Mouse (Mus musculus) monocyte, adult 2 months (primary cell): ENCODE measurements around the gene Ephx1.

ENCODE experiments used
- DNase-seq, 2 experiments: peaks; one replicate each; pipeline ENCODE4 v3.0.0; 2022; ENCODE audit warnings: low spot score in 2 of 2, low read depth in 1 of 2

Gene Ephx1

DNA sequence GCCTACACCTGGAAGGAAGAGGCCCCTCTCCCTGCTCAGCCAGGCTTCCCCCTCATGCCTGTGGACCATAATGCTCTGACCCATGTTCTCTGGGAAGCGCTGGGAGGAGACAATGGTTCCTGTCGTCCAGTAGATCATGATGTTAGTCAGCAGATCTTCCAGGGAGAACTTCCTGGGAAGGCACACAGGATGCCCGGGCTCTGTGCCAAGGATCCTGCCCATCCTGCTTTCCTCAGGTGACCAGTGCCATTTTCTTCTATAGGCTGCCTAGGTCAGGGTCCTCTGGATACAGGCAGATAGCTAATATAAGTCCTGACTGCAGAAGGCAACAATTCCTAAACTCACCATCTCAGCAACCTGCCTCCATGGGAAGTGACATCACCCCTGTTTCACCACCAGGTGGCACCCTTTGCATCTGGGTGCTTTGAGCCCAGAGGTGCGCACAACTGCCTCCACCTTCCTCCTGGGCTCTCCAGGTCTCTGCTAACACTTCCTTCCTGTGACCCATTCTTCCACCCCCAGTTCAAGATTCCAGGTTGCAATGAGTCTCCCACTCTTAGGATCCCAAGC is 44.5 kb downstream of the Ephx1 start:
- DNase-seq = no peak

DNA sequence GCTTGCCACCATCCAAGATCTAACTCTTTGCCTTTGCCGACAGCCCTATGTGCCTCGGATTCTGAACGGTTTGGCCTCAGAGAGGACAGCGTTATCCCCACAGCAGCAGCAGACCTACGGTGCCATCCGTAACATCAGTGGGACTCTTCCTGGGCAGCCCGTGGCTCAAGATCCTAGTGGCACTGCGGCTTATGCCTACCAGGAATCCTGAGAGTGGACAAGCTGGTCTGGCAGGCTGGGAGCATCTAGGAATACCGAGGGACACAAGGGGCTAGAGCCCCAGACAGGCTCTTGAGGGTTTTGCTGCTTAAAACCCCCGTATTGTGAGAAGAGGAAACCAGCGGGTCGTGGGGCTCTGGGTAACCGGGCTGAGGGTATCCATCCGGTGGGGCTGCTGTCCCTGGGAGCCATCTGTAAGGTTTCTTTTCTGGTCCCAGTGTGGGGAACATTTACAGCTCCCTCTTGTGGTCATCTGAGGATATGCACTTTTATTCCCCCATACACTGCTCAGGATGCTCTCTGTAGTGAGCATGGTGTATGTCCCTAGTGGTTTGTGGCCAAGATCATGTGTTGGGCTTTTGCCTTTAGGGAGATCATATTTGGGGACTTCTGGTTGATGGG is 46.5 kb downstream of the Ephx1 start:
- no peak for DNase-seq

DNA sequence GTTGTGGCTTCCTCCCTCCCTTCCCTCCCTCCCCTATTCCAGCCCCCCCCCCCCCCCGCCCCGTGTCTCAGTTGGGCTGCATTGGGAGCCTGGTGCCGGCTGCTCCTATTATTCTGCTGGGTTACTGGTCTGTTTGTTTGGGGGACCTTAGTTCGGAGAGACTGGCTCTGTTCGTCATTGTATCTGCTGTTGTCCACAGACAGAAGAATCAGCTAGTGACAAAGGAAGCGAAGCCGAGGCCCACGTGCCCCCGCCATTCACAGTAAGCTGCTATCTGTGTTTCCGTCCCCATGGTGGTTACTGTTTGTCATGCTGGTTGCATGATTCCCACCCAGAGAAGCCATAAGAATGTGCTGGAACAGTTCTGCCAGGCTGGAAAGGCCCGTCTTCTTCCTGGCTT is 47.8 kb downstream of the Ephx1 start:
- DNase-seq = no peak

DNA sequence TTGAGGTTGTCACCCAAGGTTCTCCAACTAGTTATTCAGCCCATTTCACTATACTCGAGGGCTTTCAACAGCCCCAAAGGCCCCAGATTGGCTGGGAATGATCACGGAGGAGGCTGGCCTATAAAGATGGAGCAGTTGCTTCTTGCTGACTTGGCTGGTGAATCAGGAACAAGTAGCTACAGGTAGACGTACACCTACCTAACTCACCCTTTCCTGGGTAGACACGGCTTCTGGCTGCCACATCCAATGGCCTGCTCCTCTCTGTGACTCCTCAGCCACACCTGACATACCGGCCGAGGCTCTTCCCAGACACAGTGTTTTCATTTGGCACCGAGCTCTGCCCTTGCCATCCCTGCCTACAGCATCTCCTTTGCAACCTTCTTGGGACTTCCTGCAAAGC is 53.4 kb downstream of the Ephx1 start:
- no peak for DNase-seq

DNA sequence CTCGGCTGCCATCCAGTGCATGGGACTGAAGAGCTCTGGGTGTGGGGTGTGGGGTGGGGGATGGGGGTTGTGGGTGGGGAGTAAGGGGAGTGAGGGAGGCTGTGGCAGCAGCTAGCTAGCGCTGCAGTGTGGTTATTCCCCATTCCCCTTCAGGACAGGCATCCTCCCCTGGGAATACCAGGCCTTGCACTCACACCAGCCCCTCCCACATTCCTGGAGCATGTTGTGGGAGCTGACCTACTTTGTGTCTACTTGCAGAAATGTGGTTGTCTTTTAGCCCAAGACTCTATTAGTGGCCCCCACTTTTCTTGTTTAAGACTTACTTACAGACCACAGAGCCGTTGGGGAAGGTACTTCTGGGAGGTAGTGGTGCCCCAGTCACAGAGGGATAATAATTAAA is 54.2 kb downstream of the Ephx1 start:
- no peak for DNase-seq

DNA sequence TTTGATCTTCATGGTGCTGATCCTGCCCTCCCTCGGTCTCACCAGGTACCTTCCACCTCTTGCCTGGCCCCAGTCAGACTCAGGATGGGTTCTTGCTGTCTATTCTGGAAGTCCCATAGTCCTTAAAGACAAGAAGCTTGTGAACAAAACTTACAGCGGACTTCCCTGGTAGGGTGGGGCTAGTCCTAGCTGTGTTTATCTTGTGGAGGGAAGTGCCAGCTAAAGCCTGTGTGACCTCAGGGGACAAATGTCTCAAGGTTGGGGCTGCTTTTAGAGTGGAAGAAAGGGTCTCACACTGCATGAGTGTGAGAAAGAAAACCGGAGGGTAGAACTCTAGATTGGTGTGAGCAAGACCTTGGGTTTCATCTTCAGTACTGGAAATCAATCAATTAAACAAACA is 54.9 kb downstream of the Ephx1 start:
- no peak for DNase-seq

DNA sequence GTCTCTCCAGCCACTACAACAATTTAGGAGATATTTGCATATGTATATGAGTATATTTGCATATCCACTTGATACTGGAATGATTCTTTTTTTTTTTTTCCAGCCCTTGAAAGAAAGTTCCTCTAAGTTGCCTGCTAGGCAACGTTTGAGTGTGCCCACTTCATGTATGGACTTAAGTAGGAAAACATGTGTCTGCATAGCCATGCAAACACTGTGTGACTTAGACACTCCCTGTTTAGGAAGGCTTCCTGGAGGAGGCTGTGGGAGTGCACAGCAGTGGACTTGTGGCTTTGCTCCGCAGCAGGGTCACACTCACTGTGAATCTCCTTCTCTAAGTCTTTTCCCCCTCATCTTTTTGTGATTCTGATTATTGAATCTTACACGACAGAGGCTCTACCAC is 61.9 kb downstream of the Ephx1 start:
- no peak for DNase-seq

DNA sequence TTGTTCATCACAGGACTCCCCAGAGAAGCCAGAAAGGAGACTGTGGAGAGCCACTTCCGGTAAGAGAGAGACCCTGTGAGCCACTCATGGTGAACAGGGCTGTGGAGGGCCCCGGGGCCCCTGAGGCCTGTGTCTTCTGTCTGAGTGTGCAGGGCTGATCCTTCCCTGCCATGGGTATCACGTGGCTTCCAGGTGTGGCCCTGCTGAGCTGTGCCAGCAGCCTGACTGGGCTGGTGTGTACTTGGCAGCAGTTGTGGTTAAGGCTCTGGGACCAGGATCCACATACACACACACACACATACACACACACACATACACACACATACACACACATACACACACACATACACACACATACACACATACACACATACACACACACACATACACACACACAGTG is 62.7 kb downstream of the Ephx1 start:
- no peak for DNase-seq

DNA sequence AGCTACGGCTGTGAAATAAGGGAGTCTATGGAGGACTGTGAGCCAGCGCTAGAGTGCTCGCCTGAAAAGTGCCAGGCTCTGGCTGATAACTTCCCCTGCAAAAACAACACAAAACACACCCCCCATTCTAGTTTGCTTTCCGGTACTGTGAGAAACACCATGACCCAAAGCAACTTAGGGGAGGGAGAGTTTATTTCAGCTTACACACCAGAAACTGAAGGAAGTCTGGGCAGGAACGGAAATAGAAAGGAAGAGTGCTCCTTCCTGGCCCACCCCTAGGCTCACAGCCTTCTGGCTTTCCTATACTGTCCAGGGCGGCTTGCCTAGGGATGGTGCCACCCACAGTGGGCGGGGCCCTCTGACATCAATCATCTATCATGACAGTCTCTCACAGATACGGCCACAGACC is 63.7 kb downstream of the Ephx1 start:
- DNase-seq = no peak

DNA sequence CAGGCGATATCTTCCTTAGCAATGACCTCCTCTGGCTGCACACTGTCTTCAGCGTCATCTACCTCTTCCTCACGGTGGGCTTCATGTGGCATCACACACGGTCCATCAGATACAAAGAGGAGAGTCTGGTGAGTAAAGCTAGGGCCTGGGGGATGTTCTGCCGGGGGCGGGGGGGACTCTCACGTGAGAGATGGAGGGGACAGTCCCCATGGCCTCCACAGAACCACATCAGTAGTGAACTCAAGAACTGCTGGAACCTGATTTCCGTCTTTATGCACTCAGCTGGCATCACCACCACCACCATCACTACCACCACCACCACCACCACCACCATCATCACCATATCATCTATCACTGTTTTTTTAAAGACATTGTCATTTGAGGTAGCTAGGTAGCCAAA is 64.3 kb downstream of the Ephx1 start:
- DNase-seq = no peak

DNA sequence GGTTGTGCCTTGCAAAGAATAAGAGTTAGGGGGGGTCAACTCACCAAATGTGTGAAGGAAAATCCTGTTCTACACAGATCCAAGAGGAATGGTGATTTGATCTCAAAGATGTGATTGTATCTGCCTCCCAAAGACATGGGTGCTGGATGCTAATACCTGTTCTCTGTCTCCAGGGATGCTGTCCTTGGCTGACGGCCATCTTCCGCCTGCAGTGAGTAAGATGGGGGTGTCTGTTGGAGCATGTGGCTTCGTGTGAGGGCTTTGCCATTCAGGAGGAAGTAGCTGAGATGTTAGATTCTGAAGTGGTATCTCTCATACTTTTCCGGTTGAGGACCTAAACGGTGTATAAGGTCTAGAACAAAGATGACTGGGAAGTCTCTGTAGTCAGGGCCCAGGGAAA is 67.9 kb downstream of the Ephx1 start:
- DNase-seq = no peak

DNA sequence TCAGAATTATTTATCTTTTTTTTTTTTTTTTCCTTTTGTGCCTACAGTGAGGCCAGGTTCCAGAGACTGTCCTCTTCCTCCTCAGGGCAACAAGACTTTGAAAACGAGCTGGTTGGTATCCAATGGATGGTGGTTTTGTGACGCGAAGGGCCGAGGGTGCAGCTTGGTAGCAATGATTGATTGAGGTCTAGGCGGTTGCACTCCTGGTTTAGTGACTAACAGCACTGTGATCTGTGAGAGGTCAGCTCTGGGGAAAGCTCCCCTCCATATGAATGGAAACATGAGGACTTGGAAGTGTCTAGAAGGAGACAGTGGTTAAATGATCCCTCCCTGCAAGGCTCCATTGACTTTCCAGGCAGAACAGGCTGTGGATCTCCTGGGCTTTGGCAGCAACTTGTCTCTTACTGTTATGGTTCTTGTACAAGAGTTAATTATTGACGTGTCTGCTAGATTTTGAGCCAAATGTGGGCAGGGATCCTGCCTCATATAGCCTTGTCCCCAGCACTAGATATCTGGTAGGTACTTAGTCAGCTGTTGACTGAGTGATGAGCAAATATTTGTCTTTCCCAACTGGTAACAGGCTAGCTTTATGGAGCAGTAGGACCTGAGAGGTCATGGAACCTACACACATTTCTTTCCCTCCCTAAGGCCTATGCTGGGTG is 68.5 kb downstream of the Ephx1 start:
- no peak for DNase-seq

DNA sequence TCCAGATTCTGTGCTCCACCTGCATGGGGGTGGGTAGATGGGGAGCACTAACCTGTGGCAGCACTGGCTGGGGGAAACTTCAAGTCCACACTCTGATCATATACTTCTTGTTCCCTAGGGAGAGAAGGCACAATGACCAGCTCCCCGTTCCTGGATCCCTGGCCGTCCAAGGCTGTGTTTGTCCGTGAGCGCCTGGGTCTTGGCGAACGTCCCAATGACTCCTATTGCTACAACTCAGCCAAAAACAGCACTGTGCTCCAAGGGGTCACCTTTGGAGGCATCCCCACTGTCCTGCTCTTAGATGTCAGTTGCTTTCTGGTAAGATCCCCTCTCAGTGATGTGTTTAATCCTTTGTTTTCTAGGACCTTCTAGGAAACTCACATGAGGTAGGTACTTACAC is 74.3 kb downstream of the Ephx1 start:
- no peak for DNase-seq

DNA sequence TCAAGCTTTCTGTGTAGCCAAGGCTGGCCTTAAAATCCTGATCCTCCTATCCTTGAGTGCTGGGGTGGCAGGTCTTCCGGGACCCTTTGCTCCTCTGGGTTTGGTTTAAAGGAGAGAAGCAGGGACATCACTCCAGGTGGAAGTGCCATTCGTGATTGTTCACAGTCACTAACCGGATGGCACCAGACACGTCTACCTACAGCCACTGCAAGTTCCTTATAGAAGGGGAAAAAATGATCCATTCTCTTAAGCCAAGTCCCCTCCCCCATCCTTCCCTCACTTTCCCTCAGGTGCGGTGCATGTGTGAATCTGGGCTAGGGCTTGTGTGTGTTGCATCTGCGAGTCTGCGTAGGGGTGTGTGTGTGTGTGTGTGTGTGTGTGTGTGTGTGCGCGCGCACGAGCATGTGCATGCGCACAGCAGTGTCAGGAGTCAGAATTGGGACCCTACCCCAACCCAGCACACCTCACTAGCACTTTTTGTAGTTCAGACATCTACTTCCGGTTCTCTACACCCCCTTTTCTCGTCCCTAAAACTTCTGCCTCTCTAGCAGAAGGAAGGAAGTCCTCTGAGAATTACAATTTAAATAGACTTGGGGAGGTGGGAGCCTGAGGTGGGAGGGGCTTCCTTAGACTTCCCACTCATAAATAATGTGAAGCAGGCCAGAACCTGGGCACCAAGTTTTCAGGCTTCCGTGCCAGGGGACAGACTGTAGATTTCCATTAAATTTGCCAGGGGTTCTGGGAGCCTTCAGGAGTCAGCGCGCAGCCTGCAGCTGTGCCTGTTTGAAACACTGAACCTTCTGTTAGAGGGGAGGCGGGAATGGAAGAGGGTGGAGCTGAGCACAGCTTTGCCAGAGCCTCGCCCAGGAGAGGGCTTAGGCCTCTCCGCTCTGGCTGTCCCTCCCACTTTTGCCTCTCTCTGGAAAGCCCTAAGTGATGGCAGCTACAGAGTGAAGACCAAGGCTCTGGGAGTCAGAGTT is 75.4 kb downstream of the Ephx1 start:
- DNase-seq = no peak

DNA sequence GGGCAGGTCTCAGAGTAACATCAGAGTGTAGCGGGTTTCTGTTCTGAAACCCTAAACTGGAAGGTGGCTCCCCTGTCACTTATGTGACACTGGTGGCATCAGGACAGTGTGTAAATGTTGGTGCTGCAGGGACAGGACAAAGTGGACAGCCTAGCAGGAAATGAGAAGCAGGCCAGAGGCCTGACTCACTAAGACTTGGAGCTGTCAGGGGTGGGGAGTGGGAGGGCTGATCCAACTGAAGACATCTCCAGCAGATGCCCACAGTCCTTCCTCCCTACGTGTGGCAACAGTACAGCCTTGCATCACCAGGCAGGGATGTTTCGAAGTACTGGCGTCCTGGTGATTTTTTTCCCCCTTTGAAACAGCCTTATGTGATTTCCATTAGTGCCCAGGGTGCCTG is 76.2 kb downstream of the Ephx1 start:
- DNase-seq = peak; percentile 26 to 59

DNA sequence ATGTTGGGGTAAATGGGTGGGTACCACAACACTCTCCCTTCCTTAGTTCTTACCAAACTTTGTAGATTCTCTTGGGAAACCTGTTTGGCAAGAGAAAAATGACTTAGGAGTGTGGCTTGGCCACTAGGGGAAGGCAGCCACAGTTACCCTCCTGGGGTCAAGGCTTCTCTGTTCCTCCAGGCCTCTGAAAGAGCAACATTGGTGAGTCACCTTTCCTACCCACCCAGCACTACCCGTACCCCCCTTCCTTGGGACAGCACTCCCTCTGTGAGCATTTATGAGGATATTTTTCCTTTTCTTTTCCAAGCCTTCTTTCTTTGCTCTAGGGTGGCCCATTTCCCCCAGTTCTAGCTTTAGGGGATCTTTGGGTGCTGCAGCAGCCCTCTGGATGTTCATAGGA is 76.8 kb downstream of the Ephx1 start:
- DNase-seq = peak in 1 of 2 experiments; percentile 18

DNA sequence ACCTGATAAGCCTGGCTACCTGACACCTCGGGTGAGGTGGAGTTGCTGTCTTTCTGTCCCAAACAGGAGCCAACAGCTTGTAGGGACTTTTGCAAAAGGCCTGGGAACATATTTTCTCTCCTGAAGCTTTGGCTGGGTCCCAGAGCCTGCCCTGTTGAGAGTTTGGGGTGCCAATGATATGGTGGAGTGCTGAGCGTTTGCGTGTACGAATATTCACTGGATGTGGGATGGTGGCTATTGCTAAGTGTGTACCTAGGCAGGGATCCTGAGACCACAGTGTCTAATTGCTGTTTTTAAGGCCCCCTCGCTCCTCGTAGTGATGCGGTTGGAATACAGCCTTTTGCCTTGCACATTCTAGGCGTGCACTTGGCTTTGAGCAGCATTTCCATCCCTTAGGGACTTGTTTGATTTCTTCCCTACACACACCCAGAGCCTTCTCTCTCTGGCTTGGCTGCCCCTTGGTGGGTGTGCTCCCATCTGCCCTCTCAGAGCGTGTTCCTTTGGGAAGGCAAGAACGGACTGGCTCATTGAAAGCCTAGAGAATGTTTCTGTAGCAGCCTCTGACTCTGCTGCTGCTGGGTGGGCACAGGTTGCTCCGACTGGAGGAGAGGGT is 77.6 kb downstream of the Ephx1 start:
- no peak for DNase-seq

DNA sequence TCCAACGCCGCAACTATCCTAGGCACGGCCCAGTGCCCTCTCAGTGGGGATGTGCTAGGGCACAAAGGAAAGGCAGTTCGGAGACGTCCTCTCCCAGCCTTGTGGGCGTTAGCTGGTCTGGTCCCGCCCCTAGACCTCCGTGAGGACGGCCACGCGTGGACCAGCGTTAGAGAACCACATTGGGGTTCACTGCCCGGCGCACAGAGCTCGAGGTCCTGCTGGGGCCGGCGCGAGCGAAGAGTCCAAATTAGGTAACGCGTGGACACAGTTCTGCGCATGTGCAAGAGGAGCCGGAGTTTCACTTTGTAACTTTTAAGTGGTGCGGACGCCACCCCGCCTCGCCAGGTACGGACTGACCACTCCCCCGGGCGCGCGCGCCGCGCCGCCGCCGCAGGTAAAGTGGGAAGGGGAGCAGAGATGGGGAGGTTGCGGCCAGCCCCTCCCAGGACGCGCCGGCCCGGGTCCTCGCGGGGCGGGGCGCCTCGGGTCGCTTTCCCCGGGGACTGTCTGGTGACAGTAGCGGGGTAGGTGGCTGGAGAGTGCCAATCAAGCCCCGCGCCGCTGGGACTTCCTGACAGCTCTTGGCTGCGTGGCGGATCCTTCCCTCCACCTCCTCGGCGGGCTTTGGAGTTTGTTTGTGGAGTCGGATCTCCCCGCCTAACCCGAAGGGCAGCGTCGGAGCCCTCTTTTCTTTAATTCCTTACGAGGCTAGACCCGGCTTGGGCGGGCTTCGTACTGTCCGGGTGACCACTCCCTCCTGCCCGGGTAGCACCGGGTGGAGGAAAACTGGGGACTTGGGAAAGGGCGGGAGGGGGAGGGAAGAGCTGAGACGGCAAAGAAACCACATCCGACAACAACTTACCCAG is 78.3 kb downstream of the Ephx1 start, which contains the start of gene Tmem63a:
Tmem63a (plus strand) TSS at position 179 of the 866 bp plus-strand sequence.
- peak; percentile 21 to 62 for DNase-seq

DNA sequence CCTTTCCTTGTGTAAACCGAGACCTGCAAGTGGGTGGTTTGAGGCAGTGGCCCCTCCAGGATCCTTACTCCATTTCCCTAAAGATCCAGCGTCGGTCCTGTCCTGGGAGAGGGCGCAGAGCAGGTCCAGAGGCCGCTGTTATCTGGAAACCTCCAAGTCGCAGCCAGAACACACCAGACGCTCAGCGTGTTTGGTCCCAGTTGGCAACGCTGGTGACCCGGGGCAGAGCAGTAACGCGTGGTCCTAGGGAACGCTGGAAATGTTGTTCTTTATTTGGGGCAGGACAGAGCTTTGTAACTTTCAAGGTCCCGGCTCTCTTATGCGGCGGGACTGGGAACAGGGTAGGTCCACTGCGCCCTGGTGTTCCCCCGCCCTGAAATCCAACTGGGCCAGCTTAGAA is 79.0 kb downstream of the Ephx1 start:
- DNase-seq = no peak

DNA sequence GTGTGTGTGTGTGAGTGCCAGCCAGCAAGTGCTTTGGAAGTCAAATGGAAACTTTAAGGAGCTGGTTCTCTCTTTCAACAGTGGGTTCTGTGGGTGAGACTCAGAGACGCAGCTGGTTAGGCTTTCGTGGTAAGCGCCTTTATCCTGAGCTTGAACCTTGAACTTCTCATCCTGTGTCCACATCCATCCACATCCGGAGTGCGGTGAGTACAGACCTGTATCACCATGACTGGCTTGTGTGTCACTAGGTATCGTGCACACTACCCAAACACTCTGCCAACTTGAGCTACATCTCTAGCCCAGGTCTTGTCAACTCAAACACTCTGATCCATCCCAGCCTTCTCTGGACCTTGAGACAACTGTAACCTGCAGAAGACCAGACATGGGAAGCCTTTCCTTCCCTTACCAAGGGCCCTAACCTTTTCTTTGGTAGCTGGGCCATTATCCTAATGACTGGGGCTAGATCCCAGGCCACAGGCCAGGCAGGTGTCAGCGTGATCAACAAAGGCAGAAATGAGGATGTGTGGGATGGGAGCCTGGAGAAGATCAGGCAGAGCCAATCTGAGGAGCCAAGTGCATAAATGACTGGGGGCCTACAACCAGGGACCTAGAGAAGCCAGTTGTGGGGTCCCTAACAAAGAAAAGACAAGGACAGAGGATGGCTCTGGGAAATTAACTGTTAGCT is 79.8 kb downstream of the Ephx1 start:
- DNase-seq = no peak
